18 mouse cellular contexts compared by ENCODE assay signal in genomic region chr7:67380174-67381129, GRCm38 (mm10). TPM values are rescaled to one million over a fixed set of nuclear protein-coding genes. Genes with fewer than 3 reads are reported as not detected.
DNase-seq lines count a peak whose midpoint lies in the region; ATAC-seq lines count a peak whose summit lies in the region.
"Had no signal": no experiment of that assay in that cellular context is flagged by ENCODE, and none has a peak within 500 bp of the region (broad histone marks: within the 10 kb centered on the region; RNA-seq: fewer than 3 reads in every experiment).

No protein-coding gene starts in this region.

- no peak for DNase-seq in heart, adult 8-10 months (ENCODE audit: low spot score)
- DNase-seq in kidney, postnatal 36 days = peak; percentile 28 to 39
- peak; percentile 31 to 34 for DNase-seq in heart, postnatal 10 days
- DNase-seq in urinary bladder, postnatal 10 days (ENCODE audit: low spot score) = no peak
- no peak for DNase-seq in layer of hippocampus, adult 8-10 months (ENCODE audit: low spot score in 2 of 2)
- DNase-seq: B cell, adult 2 months; cerebellum, adult 8-10 months; kidney, adult 9 months; layer of hippocampus, adult 9-11 months; thymus, postnatal 4 days had no signal

- WGBS in heart, embryonic 12.5 days = 45% methylated on average over 6 of the region's 6 CpGs
- 74% methylated on average over 6 of the region's 6 CpGs for WGBS in kidney, embryonic 15.5 days

- H3K4me1 ChIP-seq in heart, embryonic 12.5 days (replicated peaks) = peaks cover 5% of the 10 kb centered on the region
- 0 out of 2 replicates have a peak, but pooled peaks cover 3% of the 10 kb centered on the region for H3K4me1 ChIP-seq in kidney, embryonic 15.5 days
- H3K4me1 ChIP-seq: forebrain, embryonic 13.5 days; neural tube, embryonic 12.5 days had no signal

- no peaks in the 10 kb centered on the region for H3K9me3 ChIP-seq in heart, embryonic 12.5 days (replicated peaks)
- no peaks in the 10 kb centered on the region for H3K9me3 ChIP-seq in kidney, embryonic 15.5 days (replicated peaks)
- H3K9me3 ChIP-seq: forebrain, embryonic 13.5 days; limb, embryonic 15.5 days; neural tube, embryonic 12.5 days had no signal

- no peak for ATAC-seq in heart, embryonic 12.5 days (ENCODE audit: insufficient number of reproducible peaks, low FRiP score)
- no peak for ATAC-seq in kidney, embryonic 15.5 days (replicated peaks; ENCODE audit: low FRiP score)
- ATAC-seq in monocyte, adult 5-6 weeks (replicated peaks; ENCODE audit: insufficient number of reproducible peaks, low FRiP score, low TSS enrichment, poor library complexity, severe bottlenecking) = peak; percentile 80
- ATAC-seq: forebrain, embryonic 13.5 days; hindbrain, embryonic 16.5 days; midbrain, embryonic 16.5 days had no signal

- no peak overlapping the region for H3K9ac ChIP-seq in heart, embryonic 12.5 days
- H3K9ac ChIP-seq in kidney, embryonic 15.5 days = no peak overlapping the region
- H3K9ac ChIP-seq: forebrain, embryonic 13.5 days; limb, embryonic 15.5 days; neural tube, embryonic 12.5 days had no signal

- intact Hi-C loops in heart, postnatal 10 days (cut with DNase I) = no loop called here

- no peaks in the 10 kb centered on the region for H3K36me3 ChIP-seq in heart, embryonic 12.5 days
- no peaks in the 10 kb centered on the region for H3K36me3 ChIP-seq in kidney, embryonic 15.5 days
- H3K36me3 ChIP-seq: limb, embryonic 15.5 days; neural tube, embryonic 12.5 days had no signal

- H3K27ac ChIP-seq in heart, embryonic 12.5 days (ENCODE audit: poor library complexity, severe bottlenecking) = no peak overlapping the region
- H3K27ac ChIP-seq in kidney, embryonic 15.5 days = no peak overlapping the region
- H3K27ac ChIP-seq: forebrain, embryonic 13.5 days; limb, embryonic 15.5 days; neural tube, embryonic 12.5 days had no signal

- H3K27me3 ChIP-seq in heart, embryonic 12.5 days (replicated peaks) = no peaks in the 10 kb centered on the region; the same call in 1 of the 2 replicates
- no peaks in the 10 kb centered on the region for H3K27me3 ChIP-seq in kidney, embryonic 15.5 days
- H3K27me3 ChIP-seq: forebrain, embryonic 13.5 days; limb, embryonic 15.5 days; neural tube, embryonic 12.5 days had no signal

- H3K4me2 ChIP-seq in heart, embryonic 12.5 days = 0 out of 2 replicates have a peak overlapping the region, but pooled peaks have one; percentile 9
- H3K4me2 ChIP-seq in kidney, embryonic 15.5 days = no peak overlapping the region
- H3K4me2 ChIP-seq: forebrain, embryonic 13.5 days; limb, embryonic 15.5 days; neural tube, embryonic 12.5 days had no signal

- no peak overlapping the region for H3K4me3 ChIP-seq in heart, embryonic 12.5 days
- H3K4me3 ChIP-seq in kidney, embryonic 15.5 days (replicated peaks) = no peak overlapping the region
- H3K4me3 ChIP-seq: forebrain, embryonic 13.5 days; limb, embryonic 15.5 days; neural tube, embryonic 12.5 days had no signal

RNA-seq across cellular contexts. Expression of gene Mef2a, which starts 7.8 kb away (rescaled TPM):
- polyA plus RNA-seq in heart, embryonic 12.5 days (2016; fragmentation: Nextera tagmentation; extraction: Ambion mirVana) = 93.6 and 105 TPM in 2 replicates
- total RNA-seq in heart, adult 8-10 months (2022) = 100 to 1,000 TPM; 134 to 141 (median 140) TPM
- polyA plus RNA-seq in kidney, embryonic 15.5 days (2015; fragmentation: Nextera tagmentation; extraction: Ambion mirVana) = 36.0 and 37.9 TPM in 2 replicates
- total RNA-seq in heart, postnatal 10 days (2021) = 100 to 1,000 TPM; 192 to 218 TPM
- 226 to 314 TPM (median 237 TPM) in 3 replicates for total RNA-seq in monocyte, adult 5-6 weeks (2017)
- 100 to 1,000 TPM; 139 to 155 (median 150) TPM for total RNA-seq in layer of hippocampus, adult 8-10 months (2022)

Comparison
In these comparisons a context has a peak if more than half of its experiments do, and no peak if none do; other contexts are left out.
1. DNase-seq: peak in kidney, postnatal 36 days (2 of 2) and heart, postnatal 10 days (2 of 2); none in heart, adult 8-10 months (single experiment), urinary bladder, postnatal 10 days (single experiment) and layer of hippocampus, adult 8-10 months (0 of 2).